Mouse (Mus musculus): ENCODE results near the gene Ston1.

DNA sequence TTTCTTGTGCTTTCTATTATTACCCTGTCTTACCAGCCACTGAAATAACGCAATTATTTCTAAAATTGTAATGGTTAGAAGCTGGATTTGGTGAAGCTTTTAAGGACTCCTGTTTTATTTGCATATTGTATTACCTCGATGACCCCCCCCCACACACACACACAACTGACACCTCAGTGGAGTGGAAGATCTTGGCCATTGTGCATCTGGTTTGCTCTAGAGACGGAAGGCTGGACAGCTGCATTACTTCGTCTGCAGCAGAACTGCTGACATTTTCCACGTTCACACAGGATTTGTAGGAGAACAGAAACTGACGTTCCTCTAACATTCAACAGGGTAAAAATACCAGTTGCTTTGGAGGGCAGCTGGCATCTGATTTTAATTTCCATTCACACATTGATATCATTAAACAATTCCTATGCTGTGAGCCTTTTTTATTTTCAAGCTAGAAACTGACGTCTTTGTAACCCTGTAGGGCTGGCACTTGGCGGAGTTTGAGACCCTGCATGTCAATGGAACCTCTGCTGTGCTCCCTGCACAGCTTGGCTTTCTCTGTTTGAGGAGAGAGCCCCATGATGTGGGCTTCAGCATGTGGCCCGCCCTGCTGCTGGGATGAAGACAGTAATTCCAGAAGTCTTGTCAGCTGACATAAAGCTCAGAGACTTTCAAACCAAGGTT is 99.3 kb downstream of the Ston1 start:
- TF ChIP-seq FOSL1 (IDR thresholded peaks at IDR 0.05; ENCODE audit: insufficient read depth, low read length, poor library complexity, severe bottlenecking) (no peak), CTCF (IDR thresholded peaks at IDR 0.05; ENCODE audit: control insufficient read depth, insufficient read depth, insufficient read length) (no peak), USF1 (IDR thresholded peaks at IDR 0.05; ENCODE audit: low read depth) (no peak), MAX (IDR thresholded peaks at IDR 0.05) (no peak)

Measured in C2C12 (cell line).